Mouse (Mus musculus): ENCODE measurements around the gene Slc22a12. TPM values are rescaled to one million over a fixed set of nuclear protein-coding genes. Genes with fewer than 3 reads are reported as not detected.
A peak's percentile ranks its signal among the peaks of the same experiment; 100 is the strongest.

Slc22a12 gene
- polyA plus RNA-seq (2016; fragmentation: Nextera tagmentation; extraction: Ambion mirVana), result not detected in 2 replicates

- no peak within 1 kb of the TSS for H3K4me3 ChIP-seq
- peaks cover 50% of the 10 kb centered on the region; the same call in 1 of the 2 replicates for H3K27me3 ChIP-seq (ENCODE audit: insufficient read depth, poor library complexity, severe bottlenecking)
- 82% methylated on average over 16 of the region's 16 CpGs for WGBS
- H3K27ac ChIP-seq, result no peak within 1 kb of the TSS
- no peak for DNase-seq (ENCODE audit: low spot score)
- no peaks in the 10 kb centered on the region; the same call in 1 of the 2 replicates for H3K4me1 ChIP-seq
- no peaks in the 10 kb centered on the region for H3K9me3 ChIP-seq
- no peaks in the 10 kb centered on the region for H3K36me3 ChIP-seq
Measured at GRCm38 (mm10) chr19:6542367-6543034, at the start of gene Slc22a12. Gene Slc22a12, minus strand, starts transcription at chr19:6543032.

- 31% methylated on average over 4 of the region's 4 CpGs for WGBS
- peaks cover 55% of the 10 kb centered on the region for H3K27me3 ChIP-seq (ENCODE audit: insufficient read depth, poor library complexity, severe bottlenecking)
- no peak for DNase-seq (ENCODE audit: low spot score)
Measured at GRCm38 (mm10) chr19:6572001-6572400, 29.2 kb upstream of the Slc22a12 start.

DNA sequence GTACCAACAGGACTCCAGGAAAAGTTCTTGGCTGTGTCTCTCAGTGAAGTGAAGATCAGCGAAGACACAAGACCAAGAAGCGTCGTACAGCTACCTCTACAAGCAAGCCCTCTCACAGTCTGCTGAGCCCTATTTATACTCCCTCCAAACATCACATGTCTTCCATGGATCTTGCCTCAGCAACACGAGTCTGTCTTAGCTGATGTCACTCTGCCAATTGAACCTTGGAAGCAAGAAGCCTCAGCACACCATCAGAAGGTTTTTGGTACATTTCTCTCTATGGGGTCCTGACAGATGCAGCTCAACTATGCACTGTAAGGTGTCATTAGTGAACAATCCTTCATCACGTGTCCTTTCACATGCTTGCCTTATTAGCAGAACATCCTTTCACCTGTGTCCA lies 28.6 kb upstream of the Slc22a12 start:
- WGBS, result 76% methylated on average over 5 of the region's 5 CpGs
- H3K4me3 ChIP-seq, result no peak overlapping the region

More at GRCm38 (mm10) chr19:6572001-6572400, 29.2 kb upstream of the Slc22a12 start:
- Histone ChIP-seq H3K36me3 (no peaks in the 10 kb centered on the region), H3K4me3 (no peak overlapping the region), H3K4me1 (peaks cover 2% of the 10 kb centered on the region; the same call in 1 of the 2 replicates), H3K27ac (no peak overlapping the region), H3K9me3 (no peaks in the 10 kb centered on the region)

GRCm38 (mm10) chr19:6569561-6569960 lies 26.7 kb upstream of the Slc22a12 start:
- WGBS, result 34% methylated on average over 5 of the region's 5 CpGs
- H3K4me1 ChIP-seq, result no peaks in the 10 kb centered on the region
- H3K27me3 ChIP-seq (ENCODE audit: insufficient read depth, poor library complexity, severe bottlenecking), result peaks cover 34% of the 10 kb centered on the region; the same call in 1 of the 2 replicates
- H3K27ac ChIP-seq, result no peak overlapping the region
- DNase-seq (ENCODE audit: low spot score), result no peak
- H3K36me3 ChIP-seq, result no peaks in the 10 kb centered on the region
- H3K4me3 ChIP-seq, result no peak overlapping the region
- H3K9me3 ChIP-seq, result no peaks in the 10 kb centered on the region

More for the DNA sequence above, 28.6 kb upstream of the Slc22a12 start:
- Histone ChIP-seq H3K27me3 (ENCODE audit: insufficient read depth, poor library complexity, severe bottlenecking) (peaks cover 52% of the 10 kb centered on the region), H3K36me3 (no peaks in the 10 kb centered on the region), H3K9me3 (no peaks in the 10 kb centered on the region), H3K27ac (no peak overlapping the region), H3K4me1 (no peaks in the 10 kb centered on the region)
- DNase-seq (ENCODE audit: low spot score), result no peak

- no peak for DNase-seq (ENCODE audit: low spot score)
- Histone ChIP-seq H3K27me3 (ENCODE audit: insufficient read depth, poor library complexity, severe bottlenecking) (peaks cover 30% of the 10 kb centered on the region; the same call in 1 of the 2 replicates), H3K4me3 (no peak overlapping the region), H3K9me3 (no peaks in the 10 kb centered on the region), H3K36me3 (no peaks in the 10 kb centered on the region), H3K27ac (no peak overlapping the region), H3K4me1 (no peaks in the 10 kb centered on the region)
- 74% methylated on average over 5 of the region's 5 CpGs for WGBS
Measured at GRCm38 (mm10) chr19:6569021-6569420, 26.2 kb upstream of the Slc22a12 start.

DNA sequence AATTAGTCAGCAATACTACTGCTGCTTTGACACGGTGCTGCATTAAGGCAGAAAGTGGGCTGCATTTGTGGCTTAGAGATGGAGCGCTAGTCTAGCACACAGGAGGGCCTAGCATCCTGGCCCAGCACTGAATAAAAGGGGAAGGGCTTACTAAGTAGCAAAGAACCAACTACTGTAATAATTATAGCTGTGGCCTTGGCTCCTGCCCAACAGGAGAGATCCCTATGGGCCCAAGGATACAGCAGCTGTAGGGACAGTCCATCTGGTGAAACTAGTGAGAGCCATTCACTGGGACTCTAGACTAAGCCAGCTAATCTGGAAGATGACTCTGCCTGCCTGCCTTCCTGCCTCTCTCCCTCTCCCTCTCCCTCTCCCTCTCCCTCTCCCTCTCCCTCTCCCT lies 23.6 kb upstream of the Slc22a12 start:
- Histone ChIP-seq H3K27me3 (ENCODE audit: insufficient read depth, poor library complexity, severe bottlenecking) (peaks cover 9% of the 10 kb centered on the region; the same call in 1 of the 2 replicates), H3K4me3 (no peak overlapping the region), H3K27ac (no peak overlapping the region), H3K36me3 (no peaks in the 10 kb centered on the region), H3K4me1 (no peaks in the 10 kb centered on the region), H3K9me3 (no peaks in the 10 kb centered on the region)
- 85% methylated on average over 2 of the region's 2 CpGs for WGBS
- DNase-seq (ENCODE audit: low spot score), result no peak

GRCm38 (mm10) chr19:6565136-6565535 lies 22.3 kb upstream of the Slc22a12 start:
- WGBS, result 85% methylated on average over 6 of the region's 6 CpGs

DNA sequence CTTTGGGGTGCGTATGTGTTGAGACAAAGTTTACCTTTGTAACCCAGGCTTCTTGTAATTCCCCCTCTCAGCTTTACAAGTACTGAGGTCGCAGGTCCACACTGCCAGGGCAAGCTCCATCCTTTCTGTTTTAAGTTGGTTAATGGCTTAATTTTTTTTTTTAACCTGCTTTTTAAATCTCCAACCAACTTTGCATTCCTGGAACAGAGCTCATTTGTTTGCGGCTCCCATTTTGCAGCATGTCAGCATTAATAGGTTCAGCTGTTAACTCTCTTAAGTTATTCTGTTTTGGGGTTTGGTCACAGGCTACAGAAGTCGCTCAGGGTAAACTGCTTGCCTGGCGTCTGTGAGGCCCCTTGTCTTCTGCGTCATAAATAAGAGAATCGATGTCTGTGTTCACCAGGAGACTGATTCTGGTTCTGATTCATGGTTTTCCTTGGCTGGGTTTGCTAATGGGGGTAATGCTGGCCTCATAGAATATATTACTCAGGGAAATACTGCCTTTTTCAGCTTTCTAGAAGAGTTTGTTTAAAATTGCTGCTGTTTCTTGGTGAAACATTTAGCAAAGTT lies 17.5 kb upstream of the Slc22a12 start:
- Histone ChIP-seq H3K36me3 (no peaks in the 10 kb centered on the region), H3K9me3 (no peaks in the 10 kb centered on the region)
- WGBS, result 79% methylated on average over 7 of the region's 7 CpGs

More at GRCm38 (mm10) chr19:6565136-6565535, 22.3 kb upstream of the Slc22a12 start:
- Histone ChIP-seq H3K27ac (no peak overlapping the region), H3K4me3 (no peak overlapping the region), H3K36me3 (no peaks in the 10 kb centered on the region), H3K27me3 (ENCODE audit: insufficient read depth, poor library complexity, severe bottlenecking) (peaks cover 1% of the 10 kb centered on the region; the same call in 1 of the 2 replicates), H3K9me3 (no peaks in the 10 kb centered on the region), H3K4me1 (no peaks in the 10 kb centered on the region)
- DNase-seq (ENCODE audit: low spot score), result no peak

GRCm38 (mm10) chr19:6559576-6559975 lies 16.7 kb upstream of the Slc22a12 start:
- H3K4me3 ChIP-seq, result no peak overlapping the region
- DNase-seq (ENCODE audit: low spot score), result no peak
- no peak overlapping the region for H3K27ac ChIP-seq
- 67% methylated on average over 4 of the region's 4 CpGs for WGBS
- H3K9me3 ChIP-seq, result no peaks in the 10 kb centered on the region
- H3K36me3 ChIP-seq, result no peaks in the 10 kb centered on the region
- H3K4me1 ChIP-seq, result no peaks in the 10 kb centered on the region; the same call in 1 of the 2 replicates
- H3K27me3 ChIP-seq (ENCODE audit: insufficient read depth, poor library complexity, severe bottlenecking), result no peaks in the 10 kb centered on the region

More for the DNA sequence above, 17.5 kb upstream of the Slc22a12 start:
- H3K27ac ChIP-seq, result no peak overlapping the region
- H3K4me3 ChIP-seq, result no peak overlapping the region
- no peaks in the 10 kb centered on the region; the same call in 1 of the 2 replicates for H3K4me1 ChIP-seq
- no peak for DNase-seq (ENCODE audit: low spot score)
- no peaks in the 10 kb centered on the region for H3K27me3 ChIP-seq (ENCODE audit: insufficient read depth, poor library complexity, severe bottlenecking)

GRCm38 (mm10) chr19:6553819-6554582 lies 11.2 kb upstream of the Slc22a12 start:
- Histone ChIP-seq H3K9me3 (no peaks in the 10 kb centered on the region), H3K4me1 (peaks cover 9% of the 10 kb centered on the region; the same call in 1 of the 2 replicates), H3K4me3 (no peak overlapping the region), H3K27me3 (ENCODE audit: insufficient read depth, poor library complexity, severe bottlenecking) (no peaks in the 10 kb centered on the region), H3K36me3 (no peaks in the 10 kb centered on the region), H3K27ac (peak overlapping the region; percentile 25; the same call in 1 of the 2 replicates)
- 27% methylated on average over 8 of the region's 8 CpGs for WGBS
- DNase-seq (ENCODE audit: low spot score), result no peak

- Histone ChIP-seq H3K27ac (no peak overlapping the region), H3K9me3 (no peaks in the 10 kb centered on the region), H3K4me3 (no peak overlapping the region), H3K27me3 (ENCODE audit: insufficient read depth, poor library complexity, severe bottlenecking) (peaks cover 3% of the 10 kb centered on the region), H3K4me1 (peaks cover 14% of the 10 kb centered on the region; the same call in 1 of the 2 replicates), H3K36me3 (no peaks in the 10 kb centered on the region)
- 60% methylated on average over 5 of the region's 5 CpGs for WGBS
- no peak for DNase-seq (ENCODE audit: low spot score)
Measured at GRCm38 (mm10) chr19:6553174-6553573, 10.3 kb upstream of the Slc22a12 start.

DNA sequence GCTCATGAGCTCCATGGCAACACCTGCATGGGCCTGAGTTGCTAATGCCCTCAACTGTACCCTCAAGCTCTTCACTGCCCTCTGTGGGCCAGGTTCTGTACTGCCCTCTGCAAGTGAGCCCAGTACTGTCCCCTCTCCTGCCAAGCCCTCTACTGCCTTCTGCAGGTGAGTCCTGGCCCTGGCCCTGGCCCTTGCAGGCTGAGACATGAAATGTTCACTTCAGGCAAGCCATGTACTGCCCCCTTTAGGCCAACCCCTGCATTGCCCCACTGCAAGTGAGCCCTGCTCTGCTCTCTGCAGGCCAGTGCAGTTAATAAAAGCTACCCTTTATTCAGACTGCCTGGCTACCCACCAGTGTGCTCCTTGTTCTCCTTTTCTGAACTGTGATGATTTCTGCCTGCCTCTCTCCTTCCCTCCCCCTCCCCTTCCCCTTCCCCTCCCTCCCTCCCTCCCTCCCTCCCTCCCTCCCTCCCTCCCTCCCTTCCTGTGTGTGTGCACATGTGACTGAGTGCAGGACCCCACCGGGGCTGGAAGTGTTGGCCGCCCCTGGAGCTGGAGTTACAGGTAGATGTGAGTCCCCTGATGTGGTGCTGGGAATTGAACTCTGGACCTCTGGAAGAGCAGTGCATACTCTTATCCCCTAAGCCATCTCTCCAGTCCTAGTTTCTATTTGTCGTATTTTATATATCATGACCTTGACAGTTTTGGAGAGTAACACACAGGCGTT lies 9.6 kb upstream of the Slc22a12 start:
- Histone ChIP-seq H3K4me1 (0 out of 2 replicates have a peak, but pooled peaks cover 15% of the 10 kb centered on the region), H3K4me3 (no peak overlapping the region), H3K9me3 (no peaks in the 10 kb centered on the region), H3K36me3 (no peaks in the 10 kb centered on the region), H3K27ac (no peak overlapping the region), H3K27me3 (ENCODE audit: insufficient read depth, poor library complexity, severe bottlenecking) (peaks cover 9% of the 10 kb centered on the region)
- WGBS, result 71% methylated on average over 2 of the region's 4 CpGs
- no peak for DNase-seq (ENCODE audit: low spot score)

All from heart, embryonic 10.5 days (tissue).